Mouse (Mus musculus): ENCODE data around the gene Cmtm2a. TPM values are rescaled to one million over a fixed set of nuclear protein-coding genes. Genes with fewer than 3 reads are reported as not detected.
"Not testable (repeated sequence)": the region's sequence is repeated elsewhere in the genome, so short reads cannot be mapped to it uniquely, and the experiment has no call there.

The Cmtm2a gene
- polyA plus RNA-seq, 1 experiment from 2014 or later: not detected

GRCm38 (mm10) chr8:104268937-104269440 is 24.0 kb downstream of the Cmtm2a start:
- Histone ChIP-seq H3K9me3 (no peaks in the 10 kb centered on the region), H3K4me3 (no peak overlapping the region), H3K4me1 (no peaks in the 10 kb centered on the region), H3K36me3 (peaks cover 9% of the 10 kb centered on the region), H3K4me2 (no peak overlapping the region), H3K27me3 (no peaks in the 10 kb centered on the region), H3K27ac (no peak overlapping the region), H3K9ac (no peak overlapping the region)
- WGBS: 87% methylated on average over 6 of the region's 6 CpGs
- ATAC-seq (ENCODE audit: insufficient number of reproducible peaks, insufficient read depth, low FRiP score, low TSS enrichment, low read depth): no peak

GRCm38 (mm10) chr8:104268368-104268767 is 24.6 kb downstream of the Cmtm2a start:
- Histone ChIP-seq H3K27ac (no peak overlapping the region), H3K9ac (no peak overlapping the region), H3K4me2 (no peak overlapping the region), H3K4me3 (no peak overlapping the region), H3K27me3 (no peaks in the 10 kb centered on the region), H3K4me1 (no peaks in the 10 kb centered on the region), H3K36me3 (peaks cover 16% of the 10 kb centered on the region), H3K9me3 (no peaks in the 10 kb centered on the region)
- no peak for ATAC-seq (ENCODE audit: insufficient number of reproducible peaks, insufficient read depth, low FRiP score, low TSS enrichment, low read depth)

- not testable (repeated sequence) for ATAC-seq (ENCODE audit: insufficient number of reproducible peaks, insufficient read depth, low FRiP score, low TSS enrichment, low read depth); H3K27me3 ChIP-seq; H3K9me3 ChIP-seq; H3K4me1 ChIP-seq; H3K4me2 ChIP-seq; H3K4me3 ChIP-seq; H3K27ac ChIP-seq; H3K9ac ChIP-seq
- WGBS: 97% methylated on average over 22 of the region's 22 CpGs
- peaks cover 38% of the 10 kb centered on the region for H3K36me3 ChIP-seq
These were observed 28.6 kb downstream of the Cmtm2a start for GRCm38 (mm10) chr8:104264271-104264935.

- not testable (repeated sequence) for H3K27me3 ChIP-seq; H3K4me2 ChIP-seq; H3K4me3 ChIP-seq; ATAC-seq (ENCODE audit: insufficient number of reproducible peaks, insufficient read depth, low FRiP score, low TSS enrichment, low read depth); H3K4me1 ChIP-seq; H3K9me3 ChIP-seq; H3K27ac ChIP-seq; H3K9ac ChIP-seq
- WGBS: 90% methylated on average over 5 of the region's 5 CpGs
- peaks cover 63% of the 10 kb centered on the region for H3K36me3 ChIP-seq
These were observed 31.2 kb downstream of the Cmtm2a start for GRCm38 (mm10) chr8:104261802-104262201.

- H3K36me3 ChIP-seq: peaks cover 11% of the 10 kb centered on the region
- ATAC-seq (ENCODE audit: insufficient number of reproducible peaks, insufficient read depth, low FRiP score, low TSS enrichment, low read depth): no peak
- 85% methylated on average over 3 of the region's 3 CpGs for WGBS
- peaks cover 13% of the 10 kb centered on the region for H3K4me1 ChIP-seq
- H3K4me3 ChIP-seq: no peak overlapping the region
- H3K9ac ChIP-seq: no peak overlapping the region
- H3K27ac ChIP-seq: no peak overlapping the region
- H3K4me2 ChIP-seq: no peak overlapping the region
- no peaks in the 10 kb centered on the region for H3K27me3 ChIP-seq
- H3K9me3 ChIP-seq: 0 out of 2 replicates have a peak, but pooled peaks cover 2% of the 10 kb centered on the region
These were observed 40.0 kb downstream of the Cmtm2a start for GRCm38 (mm10) chr8:104253016-104253415.

- WGBS: under 1% methylated on average over 7 of the region's 7 CpGs
- H3K4me3 ChIP-seq: peak overlapping the region; percentile 72
- ATAC-seq (ENCODE audit: insufficient number of reproducible peaks, insufficient read depth, low FRiP score, low TSS enrichment, low read depth): no peak
- H3K9me3 ChIP-seq: no peaks in the 10 kb centered on the region
- H3K4me2 ChIP-seq: peak overlapping the region; percentile 77
- peaks cover 20% of the 10 kb centered on the region for H3K4me1 ChIP-seq
- H3K9ac ChIP-seq: peak overlapping the region; percentile 83
- no peak overlapping the region for H3K27ac ChIP-seq
- no peaks in the 10 kb centered on the region for H3K36me3 ChIP-seq
- H3K27me3 ChIP-seq: no peaks in the 10 kb centered on the region
These were observed 41.5 kb downstream of the Cmtm2a start for GRCm38 (mm10) chr8:104251461-104251860.

- Histone ChIP-seq H3K4me3 (peak within 1 kb of the TSS; percentile 72), H3K36me3 (no peaks in the 10 kb centered on the region), H3K9ac (peak within 1 kb of the TSS; percentile 83), H3K4me1 (peaks cover 20% of the 10 kb centered on the region), H3K27ac (peak within 1 kb of the TSS; percentile 84), H3K27me3 (no peaks in the 10 kb centered on the region), H3K4me2 (peak within 1 kb of the TSS; percentile 77), H3K9me3 (no peaks in the 10 kb centered on the region)
- peak; percentile 73 for ATAC-seq (ENCODE audit: insufficient number of reproducible peaks, insufficient read depth, low FRiP score, low TSS enrichment, low read depth)
- WGBS: 4% methylated on average over 41 of the region's 41 CpGs
These were observed 42.3 kb downstream of the Cmtm2a start, which contains the start of gene Cklf for GRCm38 (mm10) chr8:104250439-104251367. Gene Cklf, plus strand, starts transcription at chr8:104250861.

- ATAC-seq (ENCODE audit: insufficient number of reproducible peaks, insufficient read depth, low FRiP score, low TSS enrichment, low read depth): no peak
- no peak overlapping the region for H3K27ac ChIP-seq
- 85% methylated on average over 7 of the region's 7 CpGs for WGBS
These were observed 43.5 kb downstream of the Cmtm2a start for GRCm38 (mm10) chr8:104249442-104249996.

GRCm38 (mm10) chr8:104248276-104248675 is 44.7 kb downstream of the Cmtm2a start, which contains the start of gene Tk2:
Gene Tk2, minus strand, starts transcription at chr8:104248558.
- H3K9ac ChIP-seq: peak within 1 kb of the TSS; percentile 87
- H3K9me3 ChIP-seq: no peaks in the 10 kb centered on the region
- no peaks in the 10 kb centered on the region for H3K27me3 ChIP-seq
- peak within 1 kb of the TSS; percentile 39; the same call in 1 of the 2 replicates for H3K27ac ChIP-seq
- 0 out of 2 replicates have a peak, but pooled peaks cover 2% of the 10 kb centered on the region for H3K36me3 ChIP-seq
- H3K4me2 ChIP-seq: peak within 1 kb of the TSS; percentile 84
- WGBS: under 1% methylated on average over 28 of the region's 28 CpGs
- H3K4me1 ChIP-seq: peaks cover 20% of the 10 kb centered on the region
- peak within 1 kb of the TSS; percentile 90 for H3K4me3 ChIP-seq
- peak; percentile 73 for ATAC-seq (ENCODE audit: insufficient number of reproducible peaks, insufficient read depth, low FRiP score, low TSS enrichment, low read depth)

More at GRCm38 (mm10) chr8:104249442-104249996, 43.5 kb downstream of the Cmtm2a start:
- no peak overlapping the region for H3K4me3 ChIP-seq
- no peaks in the 10 kb centered on the region for H3K36me3 ChIP-seq
- no peak overlapping the region for H3K4me2 ChIP-seq
- no peak overlapping the region for H3K9ac ChIP-seq
- no peaks in the 10 kb centered on the region for H3K9me3 ChIP-seq
- H3K27me3 ChIP-seq: no peaks in the 10 kb centered on the region
- H3K4me1 ChIP-seq: peaks cover 20% of the 10 kb centered on the region

- Histone ChIP-seq H3K9me3 (no peaks in the 10 kb centered on the region), H3K27me3 (no peaks in the 10 kb centered on the region), H3K4me2 (peak overlapping the region; percentile 84), H3K27ac (peak overlapping the region; percentile 39; the same call in 1 of the 2 replicates), H3K36me3 (peaks cover 6% of the 10 kb centered on the region), H3K9ac (peak overlapping the region; percentile 87), H3K4me3 (peak overlapping the region; percentile 90), H3K4me1 (peaks cover 20% of the 10 kb centered on the region)
- ATAC-seq (ENCODE audit: insufficient number of reproducible peaks, insufficient read depth, low FRiP score, low TSS enrichment, low read depth): no peak
- 3% methylated on average over 11 of the region's 11 CpGs for WGBS
These were observed 45.1 kb downstream of the Cmtm2a start for GRCm38 (mm10) chr8:104247908-104248275.
